Mouse (Mus musculus): ENCODE results near the gene Gm9195. TPM values are rescaled to one million over a fixed set of nuclear protein-coding genes. Genes with fewer than 3 reads are reported as not detected.

Gm9195 gene
- total and polyA plus RNA-seq, 2 experiments from 2014 or later: not detected

- TF ChIP-seq CTCF (IDR thresholded peaks at IDR 0.05; ENCODE audit: low read depth) (peak; percentile 48), EP300 (IDR thresholded peaks at IDR 0.05; ENCODE audit: low read depth) (no peak)
- no peak for DNase-seq (ENCODE audit: low spot score)
- Histone ChIP-seq H3K4me2 (ENCODE audit: low read depth, low read length) (no peak overlapping the region), H3K27me3 (ENCODE audit: control insufficient read depth, insufficient read depth, low read length) (no peaks in the 10 kb centered on the region), H3K4me1 (ENCODE audit: control insufficient read depth, insufficient read depth) (no peaks in the 10 kb centered on the region), H3K9ac (replicated peaks; ENCODE audit: low read depth, low read length) (no peak overlapping the region), H3K36me3 (replicated peaks; ENCODE audit: control insufficient read depth, insufficient read depth, low read length) (no peaks in the 10 kb centered on the region), H3K27ac (ENCODE audit: low read depth) (no peak overlapping the region), H3K4me3 (ENCODE audit: low read depth, low read length) (no peak overlapping the region), H3K9me3 (replicated peaks; ENCODE audit: control insufficient read depth, low read length) (no peaks in the 10 kb centered on the region)
- 9% methylated on average over 2 of the region's 2 CpGs for WGBS
- no peak for ATAC-seq (ENCODE audit: insufficient read depth, low read depth)
Observed at GRCm38 (mm10) chr14:72377224-72377623, 114.4 kb downstream of the Gm9195 start.

Other genes starting within 250 kb of the Gm9195 start
- gene Fndc3a, start 218.2 kb upstream of the Gm9195 start, total RNA-seq (2014; rRNA removed; ENCODE audit: low replicate concordance): 8.3 and 13.9 TPM in 2 replicates
- gene Fndc3a, start 218.2 kb upstream of the Gm9195 start, polyA plus RNA-seq (2015; fragmentation: Nextera tagmentation; extraction: Ambion mirVana): 9.5 and 9.7 TPM in 2 replicates